Mouse (Mus musculus) ovary, adult 2 months (tissue): ENCODE data around the gene Ell2. TPM values are rescaled to one million over a fixed set of nuclear protein-coding genes. Genes with fewer than 3 reads are reported as not detected.

ENCODE experiments used
- polyA plus RNA-seq: library from polyadenylated mRNA; depleted of rRNA; stranded (reverse); fragments of >200 nt; gene quantifications from 2 replicates; pipeline ENCODE4 v1.2.3, GENCODE M21; 2012; rRNA removed

The Ell2 gene
- 2.9 TPM in 2 replicates for polyA plus RNA-seq

GRCm38 (mm10) chr13:75706457-75706856 is at the start of gene Ell2:
Ell2 (plus strand) TSS chr13:75706757.

Other genes starting within 250 kb of the Ell2 start
- 17.0 and 22.7 TPM in 2 replicates for gene Glrx, start 133.1 kb downstream of the Ell2 start, polyA plus RNA-seq
- 32.6 and 35.4 TPM in 2 replicates for gene Rhobtb3, start 237.2 kb downstream of the Ell2 start, polyA plus RNA-seq